Mouse (Mus musculus) spleen, adult 2 months (tissue): ENCODE measurements around the gene Lpcat4.
"Not testable (repeated sequence)": the region's sequence is repeated elsewhere in the genome, so short reads cannot be mapped to it uniquely, and the experiment has no call there.

Experiments
- CTCF ChIP-seq: fragments of 200-500 bp; IDR thresholded peaks from 2 replicates; pipeline ENCODE4 v1.5.1; 2011; ENCODE audit warnings: mild to moderate bottlenecking, inconsistent platforms; ENCODE audit not compliant: insufficient read depth, insufficient read length, insufficient replicate concordance; ENCODE audit errors: extremely low read depth
- POLR2A ChIP-seq: fragments of 200-500 bp; IDR thresholded peaks from 2 replicates; pipeline ENCODE4 v1.6.1; 2011; ENCODE audit warnings: low read depth, low read length, inconsistent platforms

DNA sequence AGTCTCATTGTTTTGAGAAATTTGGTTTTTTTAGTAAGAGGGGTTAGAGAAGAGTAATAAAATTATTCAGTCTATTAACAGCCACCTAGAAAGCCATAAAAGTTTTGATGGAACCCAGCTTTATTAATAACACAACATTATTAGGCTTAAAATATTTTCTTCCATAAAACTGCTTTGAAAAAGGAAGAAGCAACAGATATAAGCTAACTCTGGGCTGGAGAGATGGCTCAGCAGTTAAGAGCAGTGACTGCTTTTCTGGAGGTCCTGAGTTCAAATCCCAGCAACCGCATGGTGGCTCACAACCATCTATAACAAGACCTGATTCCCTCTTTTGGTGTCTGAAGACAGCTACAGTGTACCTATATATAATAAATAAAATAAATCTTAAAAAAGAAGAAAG lies 46.8 kb downstream of the Lpcat4 start:
- not testable (repeated sequence) for TF ChIP-seq CTCF, POLR2A
